Mouse (Mus musculus) ES-Bruce4 (cell line): ENCODE measurements around the gene Btbd19.

ENCODE experiments used
- CTCF ChIP-seq: IDR thresholded peaks from one replicate; pipeline ENCODE4 v1.8.1; 2011; ENCODE audit warnings: low read depth, low read length
- EP300 ChIP-seq: IDR thresholded peaks from 2 replicates; pipeline ENCODE4 v1.6.1; 2011; ENCODE audit warnings: low read depth, low read length; ENCODE audit not compliant: insufficient read depth

- TF ChIP-seq CTCF (no peak), EP300 (no peak)
Observed at GRCm38 (mm10) chr4:117107813-117108523, 17.6 kb downstream of the Btbd19 start.
